Mouse (Mus musculus) forebrain, embryonic 11.5 days (tissue): ENCODE measurements around the gene 4930563M21Rik. TPM values are rescaled to one million over a fixed set of nuclear protein-coding genes. Genes with fewer than 3 reads are reported as not detected.
"Not testable (repeated sequence)": the region's sequence is repeated elsewhere in the genome, so short reads cannot be mapped to it uniquely, and the experiment has no call there.

Experiments
- ATAC-seq: fragments of 200-750 bp; cut with Nextera tagmentation; replicated peaks from 2 replicates; pipeline ENCODE4 v1.8.0; 2017; ENCODE audit warnings: moderate TSS enrichment; ENCODE audit not compliant: low FRiP score
- DNase-seq: peaks from one replicate; pipeline ENCODE4 v3.0.0-alpha.2; 2017; ENCODE audit warnings: low spot score
- H3K27ac ChIP-seq: fragments of 300-500 bp; sonication (generic); 2 replicates; pipeline ENCODE4 v1.5.1; 2014; ENCODE audit warnings: low read depth, low read length
- H3K27me3 ChIP-seq: fragments of 300-500 bp; sonication (generic); 2 replicates; pipeline ENCODE4 v1.6.1; 2014; ENCODE audit warnings: mild to moderate bottlenecking, low read length, mixed read lengths; ENCODE audit not compliant: control insufficient read depth, insufficient read depth
- H3K36me3 ChIP-seq: fragments of 300-500 bp; sonication (generic); 2 replicates; pipeline ENCODE4 v1.6.1; 2014; ENCODE audit warnings: mild to moderate bottlenecking, low read length, moderate library complexity, mixed read lengths; ENCODE audit not compliant: control insufficient read depth, insufficient read depth
- H3K4me1 ChIP-seq: fragments of 300-500 bp; sonication (generic); replicated peaks from 2 replicates; pipeline ENCODE4 v1.6.1; 2014; ENCODE audit warnings: low read length, mixed read lengths; ENCODE audit not compliant: control insufficient read depth, insufficient read depth
- H3K4me2 ChIP-seq: fragments of 300-500 bp; sonication (generic); 2 replicates; pipeline ENCODE4 v1.6.1; 2014; ENCODE audit warnings: low read depth, mild to moderate bottlenecking, low read length, moderate library complexity, mixed read lengths; ENCODE audit not compliant: severe bottlenecking
- H3K4me3 ChIP-seq: fragments of 300-500 bp; sonication (generic); 2 replicates; pipeline ENCODE4 v1.5.1; 2014; ENCODE audit warnings: low read depth, low read length
- H3K9ac ChIP-seq: fragments of 300-500 bp; sonication (generic); 2 replicates; pipeline ENCODE4 v1.6.1; 2014; ENCODE audit warnings: low read length
- H3K9me3 ChIP-seq: fragments of 300-500 bp; sonication (generic); 2 replicates; pipeline ENCODE4 v1.6.1; 2016; ENCODE audit warnings: low read length, mixed read lengths; ENCODE audit not compliant: control insufficient read depth
- WGBS: fragments of 180-500 bp; shearing (Covaris S2); extraction: QIAGEN DNeasy Blood & Tissue Kit; methylation state at CpG from one replicate; pipeline ENCODE4 v1.1.7; 2014; 5-methylcytosine and 5-hydroxymethylcytosine counted together
- polyA plus RNA-seq: library from polyadenylated mRNA; unstranded; fragments of >200 nt; fragmentation: Nextera tagmentation; extraction: Ambion mirVana; gene quantifications from 2 replicates; pipeline ENCODE4 v1.2.1, GENCODE M21; 2014

4930563M21Rik gene
- polyA plus RNA-seq, 1 experiment from 2014 or later = not detected

DNA sequence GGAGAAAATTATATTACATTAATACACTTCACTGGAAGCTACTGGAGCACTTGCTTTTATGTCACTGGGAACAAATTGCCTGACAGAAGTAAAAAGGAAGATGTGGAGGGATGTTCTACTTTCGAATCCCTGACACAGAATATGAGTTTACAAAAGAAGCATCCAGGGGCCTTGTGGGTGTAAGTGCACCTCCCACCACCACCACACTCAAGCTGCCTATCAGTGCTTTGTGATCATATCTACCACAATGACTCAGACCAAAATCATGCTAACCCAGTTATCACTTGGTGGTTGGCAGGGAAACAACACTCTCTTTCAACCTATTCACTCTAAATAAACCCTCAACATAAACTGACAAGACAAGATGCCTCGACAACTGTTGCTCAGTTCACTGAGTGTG, 5.7 kb downstream of the 4930563M21Rik start:
- not testable (repeated sequence) for H3K36me3 ChIP-seq, H3K27me3 ChIP-seq
- whole genome bisulfite sequencing = no CpG with 5 or more reads among the region's 2 CpGs

GRCm38 (mm10) chr9:55946819-55947218, 63.5 kb downstream of the 4930563M21Rik start:
- no peak overlapping the region for H3K27ac ChIP-seq
- ATAC-seq (no peak), DNase-seq (peak; percentile 53)
- H3K4me3 ChIP-seq = no peak overlapping the region
- H3K9me3 ChIP-seq = no peaks in the 10 kb centered on the region
- H3K9ac ChIP-seq = no peak overlapping the region
- no peaks in the 10 kb centered on the region for H3K36me3 ChIP-seq
- no peaks in the 10 kb centered on the region for H3K4me1 ChIP-seq
- WGBS = 28% methylated on average over 1 of the region's 1 CpGs
- no peaks in the 10 kb centered on the region for H3K27me3 ChIP-seq
- H3K4me2 ChIP-seq = no peak overlapping the region

More for the DNA sequence above, 5.7 kb downstream of the 4930563M21Rik start:
- DNase-seq, H3K4me3 ChIP-seq, H3K9me3 ChIP-seq, H3K9ac ChIP-seq, H3K27ac ChIP-seq, H3K4me1 ChIP-seq, H3K4me2 ChIP-seq, ATAC-seq: not testable (repeated sequence)

GRCm38 (mm10) chr9:55941356-55941755, 69.0 kb downstream of the 4930563M21Rik start:
- no peak overlapping the region for H3K4me3 ChIP-seq
- ATAC-seq (no peak), DNase-seq (no peak)
- H3K9me3 ChIP-seq = no peaks in the 10 kb centered on the region
- no peak overlapping the region for H3K4me2 ChIP-seq
- H3K27ac ChIP-seq = no peak overlapping the region
- H3K9ac ChIP-seq = no peak overlapping the region
- H3K4me1 ChIP-seq = peaks cover 8% of the 10 kb centered on the region; the same call in 1 of the 2 replicates
- H3K36me3 ChIP-seq = no peaks in the 10 kb centered on the region
- no peaks in the 10 kb centered on the region for H3K27me3 ChIP-seq

GRCm38 (mm10) chr9:55938618-55938985, 71.7 kb downstream of the 4930563M21Rik start:
- H3K4me3 ChIP-seq = peak overlapping the region; percentile 67
- H3K4me1 ChIP-seq = peaks cover 8% of the 10 kb centered on the region; the same call in 1 of the 2 replicates
- 67% methylated on average over 6 of the region's 6 CpGs for WGBS
- no peaks in the 10 kb centered on the region for H3K9me3 ChIP-seq
- ATAC-seq (peak; percentile 5; the same call in 1 of the 2 replicates), DNase-seq (no peak)
- H3K9ac ChIP-seq = peak overlapping the region; percentile 82; the same call in 1 of the 2 replicates
- H3K36me3 ChIP-seq = no peaks in the 10 kb centered on the region
- no peaks in the 10 kb centered on the region for H3K27me3 ChIP-seq
- no peak overlapping the region for H3K27ac ChIP-seq
- H3K4me2 ChIP-seq = peak overlapping the region; percentile 47

DNA sequence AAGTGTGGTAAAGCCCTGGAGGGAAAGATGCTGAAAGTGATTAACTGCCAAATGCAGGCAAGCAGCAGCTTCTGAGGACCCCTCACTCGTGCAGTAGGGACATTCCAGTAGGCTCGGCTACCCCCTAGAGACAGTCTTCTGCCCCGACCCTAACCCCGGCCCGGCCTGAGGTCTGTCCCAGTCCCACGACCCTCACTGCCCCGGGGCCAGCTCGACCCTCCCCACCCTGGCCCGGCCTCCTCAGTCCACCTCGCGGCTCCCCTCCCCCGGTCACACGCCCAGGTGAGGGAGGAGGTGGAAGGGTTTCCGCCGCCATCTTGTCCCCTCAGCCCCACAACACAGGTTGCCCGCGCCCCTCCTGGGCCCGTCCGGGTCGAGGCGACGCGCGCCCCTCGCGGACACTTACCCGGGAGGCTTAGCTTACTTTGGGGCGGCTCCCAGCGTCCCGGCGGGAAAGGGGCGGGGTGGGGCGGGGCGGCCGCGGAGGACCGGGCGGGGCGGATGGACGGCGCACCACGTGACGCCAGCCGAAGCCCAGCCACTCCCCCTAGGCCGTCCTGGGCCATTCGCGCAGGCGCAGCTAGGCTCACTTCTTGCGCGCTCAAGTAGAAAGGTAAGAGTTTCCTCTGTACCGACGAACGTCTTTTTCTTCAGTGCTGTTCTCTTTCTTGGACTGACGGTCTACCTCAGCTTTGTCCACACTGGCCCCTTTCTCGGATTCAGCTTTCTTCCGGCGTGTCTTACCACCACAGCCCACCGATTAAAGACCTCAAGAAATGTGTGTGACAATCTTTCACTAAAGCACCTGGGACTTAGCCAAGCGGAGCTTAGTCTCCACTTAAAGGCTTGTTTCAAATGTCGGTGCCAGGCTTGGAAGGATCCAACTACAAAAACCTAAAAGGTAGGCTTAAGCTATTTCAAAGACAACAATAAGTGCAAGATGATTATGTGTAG, 72.4 kb downstream of the 4930563M21Rik start, which contains the start of gene Scaper:
TSS of gene Scaper (minus strand) at position 456 of the 954 bp plus-strand sequence.
- Histone ChIP-seq H3K4me2 (peak within 1 kb of the TSS; percentile 57), H3K9me3 (no peaks in the 10 kb centered on the region), H3K27me3 (no peaks in the 10 kb centered on the region), H3K4me1 (peaks cover 8% of the 10 kb centered on the region; the same call in 1 of the 2 replicates), H3K9ac (peak within 1 kb of the TSS; percentile 82), H3K4me3 (peak within 1 kb of the TSS; percentile 67), H3K36me3 (no peaks in the 10 kb centered on the region), H3K27ac (no peak within 1 kb of the TSS)
- DNase-seq (peak; percentile 98), ATAC-seq (peak; percentile 98)
- under 1% methylated on average over 58 of the region's 60 CpGs for WGBS

DNA sequence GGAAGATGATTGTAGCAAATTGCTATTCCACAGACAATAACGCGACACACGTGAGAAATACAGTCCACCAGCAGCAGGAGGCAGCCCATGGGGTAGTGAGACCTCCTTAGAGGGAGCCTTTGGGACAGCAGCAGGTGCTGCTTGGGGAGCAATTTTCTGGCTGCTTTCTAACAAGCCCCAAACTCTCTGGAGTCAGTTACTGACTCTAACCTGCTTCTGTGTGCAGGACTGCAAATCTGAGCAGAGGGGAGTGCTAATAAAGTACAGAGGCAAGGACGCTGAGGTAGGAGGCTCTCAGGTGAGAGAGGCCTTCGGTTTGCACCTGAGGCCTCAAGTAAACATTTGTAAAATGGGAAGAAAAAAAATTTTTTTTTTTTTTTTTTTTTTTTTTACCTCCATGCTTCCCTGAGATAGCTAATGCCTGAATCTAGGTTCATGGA, 73.1 kb downstream of the 4930563M21Rik start:
- 39% methylated on average over 5 of the region's 5 CpGs for WGBS
- no peaks in the 10 kb centered on the region for H3K36me3 ChIP-seq
- peak overlapping the region; percentile 67 for H3K4me3 ChIP-seq
- peak overlapping the region; percentile 57 for H3K4me2 ChIP-seq
- no peaks in the 10 kb centered on the region for H3K9me3 ChIP-seq
- peaks cover 8% of the 10 kb centered on the region; the same call in 1 of the 2 replicates for H3K4me1 ChIP-seq
- DNase-seq (no peak), ATAC-seq (no peak)
- H3K9ac ChIP-seq = peak overlapping the region; percentile 82
- no peaks in the 10 kb centered on the region for H3K27me3 ChIP-seq
- H3K27ac ChIP-seq = no peak overlapping the region

DNA sequence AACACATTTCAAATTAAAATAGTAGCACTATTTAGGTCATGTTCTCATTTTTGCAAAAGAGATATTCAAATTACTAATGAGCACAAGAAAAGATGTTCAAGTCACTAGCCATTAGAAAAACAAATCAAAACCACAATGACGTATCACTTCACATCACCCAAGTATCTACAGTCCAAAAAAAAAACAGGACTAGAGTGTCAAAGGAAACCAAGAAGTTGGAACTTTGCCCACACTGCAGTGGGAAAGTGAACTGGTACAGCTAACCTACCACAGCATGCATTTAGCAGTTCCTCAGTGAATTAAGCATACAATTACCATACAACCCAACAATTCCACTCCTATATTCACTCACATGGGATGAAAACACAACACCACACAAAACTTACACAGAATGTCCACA, 77.9 kb downstream of the 4930563M21Rik start:
- no peak overlapping the region for H3K4me2 ChIP-seq
- no peak overlapping the region for H3K4me3 ChIP-seq
- WGBS = 95% methylated on average over 1 of the region's 1 CpGs
- no peaks in the 10 kb centered on the region for H3K27me3 ChIP-seq
- H3K9ac ChIP-seq = no peak overlapping the region
- no peak overlapping the region for H3K27ac ChIP-seq
- H3K9me3 ChIP-seq = no peaks in the 10 kb centered on the region
- no peak for DNase-seq
- no peak for ATAC-seq
- peaks cover 4% of the 10 kb centered on the region; the same call in 1 of the 2 replicates for H3K4me1 ChIP-seq
- no peaks in the 10 kb centered on the region for H3K36me3 ChIP-seq

DNA sequence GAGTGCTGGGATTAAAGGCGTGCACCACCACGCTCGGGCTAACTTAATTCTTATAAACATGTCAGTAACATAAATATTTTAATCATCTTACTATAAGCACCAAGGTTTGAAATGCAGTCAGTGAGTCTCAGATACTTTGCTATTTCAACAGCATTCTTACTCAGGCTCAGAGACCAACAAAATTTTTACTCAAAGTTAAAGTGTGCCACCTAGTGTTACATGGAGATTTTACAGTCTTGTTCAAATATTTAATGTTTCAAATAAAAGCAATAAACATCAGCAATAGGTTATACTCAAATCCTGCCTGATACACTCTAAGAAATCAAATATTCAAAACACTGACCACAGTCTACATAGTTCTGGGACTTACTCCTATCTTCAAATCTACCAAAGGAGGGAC, 91.8 kb downstream of the 4930563M21Rik start:
- Histone ChIP-seq H3K4me1 (no peaks in the 10 kb centered on the region), H3K4me2 (no peak overlapping the region), H3K4me3 (no peak overlapping the region), H3K27ac (no peak overlapping the region), H3K27me3 (no peaks in the 10 kb centered on the region), H3K9ac (no peak overlapping the region), H3K36me3 (no peaks in the 10 kb centered on the region), H3K9me3 (no peaks in the 10 kb centered on the region)
- ATAC-seq (no peak), DNase-seq (no peak)
- 71% methylated on average over 3 of the region's 3 CpGs for WGBS
